Mouse (Mus musculus) MEL (cell line): ENCODE measurements around the gene Tmem239. TPM values are rescaled to one million over a fixed set of nuclear protein-coding genes. Genes with fewer than 3 reads are reported as not detected.

Source experiments
- DNase-seq: peaks from one replicate; pipeline ENCODE4 v3.0.0; 2011; ENCODE audit warnings: low read depth, low spot score
- H3K27ac ChIP-seq: 2 replicates; pipeline ENCODE4 v1.5.1; 2012; ENCODE audit warnings: low read depth, mild to moderate bottlenecking, control low read depth, low read length, moderate library complexity; ENCODE audit not compliant: control insufficient read depth
- H3K27me3 ChIP-seq, 2 experiments: fragments of 150-350 bp in 1 of 2; sonication (generic) in 1 of 2; 2 replicates each; pipeline ENCODE4 v1.6.1; 2012; ENCODE audit warnings: low read length in 2 of 2, mild to moderate bottlenecking in 2 of 2, improper control_type of control experiment in 1 of 2, moderate library complexity in 1 of 2; ENCODE audit not compliant: insufficient read depth in 2 of 2, control insufficient read depth in 1 of 2
- H3K36me3 ChIP-seq, 2 experiments: 2 replicates each; pipeline ENCODE4 v1.6.1; 2012 to 2014; ENCODE audit warnings: low read length in 2 of 2, improper control_type of control experiment in 1 of 2, inconsistent platforms in 1 of 2, mild to moderate bottlenecking in 1 of 2; ENCODE audit not compliant: insufficient read depth in 2 of 2, control insufficient read depth in 1 of 2
- H3K4me1 ChIP-seq, 2 experiments: fragments of 150-350 bp in 1 of 2; sonication (generic) in 1 of 2; 2 replicates each; pipeline ENCODE4 v1.6.1; 2012; ENCODE audit warnings: low read length in 2 of 2, improper control_type of control experiment in 1 of 2, mild to moderate bottlenecking in 1 of 2; ENCODE audit not compliant: insufficient read depth in 2 of 2, control insufficient read depth in 1 of 2
- H3K4me3 ChIP-seq, 2 experiments: fragments of 150-350 bp in 1 of 2; sonication (generic) in 1 of 2; 2 replicates each; pipeline ENCODE4 v1.5.1; 2012; ENCODE audit warnings: low read depth in 2 of 2, low read length in 2 of 2, mild to moderate bottlenecking in 2 of 2, moderate library complexity in 2 of 2, control low read depth in 1 of 2, improper control_type of control experiment in 1 of 2; ENCODE audit not compliant: control insufficient read depth in 1 of 2, insufficient read depth in 1 of 2
- H3K79me2 ChIP-seq: 2 replicates; pipeline ENCODE4 v1.6.1; 2012; ENCODE audit warnings: mild to moderate bottlenecking, low read length, moderate library complexity; ENCODE audit not compliant: control insufficient read depth, poor library complexity, insufficient read depth
- H3K9ac ChIP-seq: 2 replicates; pipeline ENCODE4 v1.6.1; 2012; ENCODE audit warnings: low read depth, mild to moderate bottlenecking, control low read depth, low read length, moderate library complexity; ENCODE audit not compliant: control insufficient read depth, poor library complexity, severe bottlenecking
- H3K9me3 ChIP-seq: fragments of 150-350 bp; sonication (generic); replicated peaks from 2 replicates; pipeline ENCODE4 v1.6.1; 2012; ENCODE audit warnings: mild to moderate bottlenecking, low read length, improper control_type of control experiment, moderate library complexity; ENCODE audit not compliant: insufficient read depth
- BHLHE40 ChIP-seq: IDR thresholded peaks from 2 replicates; pipeline ENCODE4 v1.6.1; 2012; ENCODE audit warnings: low read depth, mild to moderate bottlenecking, inconsistent platforms, low read length, improper control_type of control experiment, borderline replicate concordance
- CHD2 ChIP-seq: IDR thresholded peaks from 2 replicates; pipeline ENCODE4 v1.6.1; 2011; ENCODE audit warnings: low read length, improper control_type of control experiment
- CTCF ChIP-seq, 3 experiments: IDR thresholded peaks in 2 of 3; conservative IDR thresholded peaks in 1 of 3; 2 replicates each; pipeline ENCODE4 v1.5.1; 2011 to 2012; ENCODE audit warnings: low read length in 3 of 3, low read depth in 2 of 3, mild to moderate bottlenecking in 2 of 3, improper control_type of control experiment in 1 of 3, inconsistent platforms in 1 of 3, mixed read lengths in 1 of 3, moderate library complexity in 1 of 3; ENCODE audit not compliant: control insufficient read depth in 1 of 3, insufficient read depth in 1 of 3, poor library complexity in 1 of 3, severe bottlenecking in 1 of 3
- E2F4 ChIP-seq: IDR thresholded peaks from 2 replicates; pipeline ENCODE4 v1.6.1; 2011; ENCODE audit warnings: low read depth, low read length, improper control_type of control experiment, borderline replicate concordance
- ELF1 ChIP-seq: IDR thresholded peaks from 2 replicates; pipeline ENCODE4 v1.6.1; 2014; ENCODE audit warnings: low read depth, mild to moderate bottlenecking, inconsistent platforms, low read length, improper control_type of control experiment, moderate library complexity
- EP300 ChIP-seq, 2 experiments: IDR thresholded peaks; 2 replicates each; pipeline ENCODE4 v1.6.1; 2011; ENCODE audit warnings: improper control_type of control experiment in 2 of 2, low read length in 2 of 2, low read depth in 1 of 2, mild to moderate bottlenecking in 1 of 2
- GATA1 ChIP-seq: IDR thresholded peaks from 2 replicates; pipeline ENCODE4 v1.6.1; 2011; ENCODE audit warnings: low read depth, low read length, improper control_type of control experiment
- KAT2A ChIP-seq: conservative IDR thresholded peaks from 2 replicates; pipeline ENCODE4 v1.6.1; 2012; ENCODE audit warnings: low read depth, low read length, improper control_type of control experiment, inconsistent platforms
- MAFK ChIP-seq: IDR thresholded peaks from 2 replicates; pipeline ENCODE4 v1.6.1; 2011; ENCODE audit warnings: low read depth, mild to moderate bottlenecking, low read length, improper control_type of control experiment, borderline replicate concordance
- MAZ ChIP-seq: IDR thresholded peaks from 2 replicates; pipeline ENCODE4 v1.6.1; 2012; ENCODE audit warnings: low read depth, mild to moderate bottlenecking, inconsistent platforms, low read length, improper control_type of control experiment
- MEF2A ChIP-seq: IDR thresholded peaks from 2 replicates; pipeline ENCODE4 v1.6.1; 2014; ENCODE audit warnings: low read depth, mild to moderate bottlenecking, inconsistent platforms, low read length, improper control_type of control experiment; ENCODE audit not compliant: poor library complexity, insufficient replicate concordance, severe bottlenecking; ENCODE audit errors: extremely low read depth
- MXI1 ChIP-seq: IDR thresholded peaks from 2 replicates; pipeline ENCODE4 v1.6.1; 2011; ENCODE audit warnings: mild to moderate bottlenecking, low read depth, low read length, improper control_type of control experiment
- NELFE ChIP-seq: IDR thresholded peaks from 2 replicates; pipeline ENCODE4 v1.6.1; 2011; ENCODE audit warnings: low read depth, low read length, improper control_type of control experiment
- NRF1 ChIP-seq: IDR thresholded peaks from 2 replicates; pipeline ENCODE4 v1.6.1; 2014; ENCODE audit warnings: low read depth, mild to moderate bottlenecking, inconsistent platforms, low read length, improper control_type of control experiment, moderate library complexity; ENCODE audit not compliant: poor library complexity, insufficient read depth, severe bottlenecking
- POLR2A ChIP-seq, 2 experiments: IDR thresholded peaks; 2 replicates each; pipeline ENCODE4 v1.6.1; 2011 to 2012; ENCODE audit warnings: low read length in 2 of 2, mild to moderate bottlenecking in 2 of 2, control low read depth in 1 of 2, improper control_type of control experiment in 1 of 2, low read depth in 1 of 2, moderate library complexity in 1 of 2; ENCODE audit not compliant: control insufficient read depth in 1 of 2, insufficient read depth in 1 of 2, poor library complexity in 1 of 2
- POLR2AphosphoS5 ChIP-seq: IDR thresholded peaks from 2 replicates; pipeline ENCODE4 v1.6.1; 2012; ENCODE audit warnings: low read depth, borderline replicate concordance, mild to moderate bottlenecking, inconsistent platforms, low read length, moderate library complexity, mixed read lengths
- RAD21 ChIP-seq: IDR thresholded peaks from 2 replicates; pipeline ENCODE4 v1.6.1; 2011; ENCODE audit warnings: mild to moderate bottlenecking, low read depth, low read length, improper control_type of control experiment
- RCOR1 ChIP-seq: IDR thresholded peaks from 2 replicates; pipeline ENCODE4 v1.6.1; 2012; ENCODE audit warnings: low read depth, mild to moderate bottlenecking, inconsistent platforms, low read length, improper control_type of control experiment
- SIN3A ChIP-seq: IDR thresholded peaks from 2 replicates; pipeline ENCODE4 v1.6.1; 2012; ENCODE audit warnings: low read length, improper control_type of control experiment, inconsistent platforms
- SMC3 ChIP-seq: IDR thresholded peaks from 2 replicates; pipeline ENCODE4 v1.6.1; 2011; ENCODE audit warnings: low read depth, low read length, improper control_type of control experiment
- TAL1 ChIP-seq: IDR thresholded peaks from 2 replicates; pipeline ENCODE4 v1.6.1; 2012; ENCODE audit warnings: mild to moderate bottlenecking, inconsistent platforms, low read length, moderate library complexity, mixed read lengths
- TCF12 ChIP-seq: IDR thresholded peaks from 2 replicates; pipeline ENCODE4 v1.6.1; 2014; ENCODE audit warnings: low read depth, mild to moderate bottlenecking, inconsistent platforms, low read length, improper control_type of control experiment, moderate library complexity
- UBTF ChIP-seq: IDR thresholded peaks from 2 replicates; pipeline ENCODE4 v1.6.1; 2012; ENCODE audit warnings: low read depth, mild to moderate bottlenecking, inconsistent platforms, low read length, improper control_type of control experiment, moderate library complexity, borderline replicate concordance; ENCODE audit not compliant: insufficient read depth
- USF1 ChIP-seq: IDR thresholded peaks from 2 replicates; pipeline ENCODE4 v1.6.1; 2014; ENCODE audit warnings: low read depth, mild to moderate bottlenecking, inconsistent platforms, low read length, improper control_type of control experiment, moderate library complexity
- USF2 ChIP-seq, 2 experiments: IDR thresholded peaks; 2 replicates each; pipeline ENCODE4 v1.6.1; 2011 to 2012; ENCODE audit warnings: improper control_type of control experiment in 2 of 2, low read length in 2 of 2, borderline replicate concordance in 1 of 2, inconsistent platforms in 1 of 2, low read depth in 1 of 2, mild to moderate bottlenecking in 1 of 2; ENCODE audit not compliant: insufficient read depth in 1 of 2
- ZC3H11A ChIP-seq: IDR thresholded peaks from 2 replicates; pipeline ENCODE4 v1.6.1; 2012; ENCODE audit warnings: low read depth, mild to moderate bottlenecking, inconsistent platforms, low read length, improper control_type of control experiment
- ZKSCAN1 ChIP-seq: IDR thresholded peaks from 2 replicates; pipeline ENCODE4 v1.6.1; 2012; ENCODE audit warnings: low read depth, mild to moderate bottlenecking, inconsistent platforms, low read length, improper control_type of control experiment, moderate library complexity
- ZMIZ1 ChIP-seq: IDR thresholded peaks from 2 replicates; pipeline ENCODE4 v1.6.1; 2012; ENCODE audit warnings: low read depth, mild to moderate bottlenecking, inconsistent platforms, low read length, improper control_type of control experiment, moderate library complexity
- ZNF384 ChIP-seq: IDR thresholded peaks from 2 replicates; pipeline ENCODE4 v1.6.1; 2012; ENCODE audit warnings: low read depth, mild to moderate bottlenecking, inconsistent platforms, low read length, improper control_type of control experiment
- polyA plus RNA-seq, 2 experiments: library from polyadenylated mRNA; stranded (reverse) in 1 of 2; unstranded in 1 of 2; fragments of >175 nt in 1 of 2; fragments of >200 nt in 1 of 2; gene quantifications; 2 replicates each; pipeline versions ENCODE4 v1.2.1 to v1.2.4; 2012; ENCODE audit warnings: low replicate concordance in 2 of 2, low read depth in 1 of 2; ENCODE audit not compliant: insufficient read length in 2 of 2, insufficient read depth in 1 of 2, missing spikeins in 1 of 2
- total RNA-seq: library from RNA; depleted of rRNA; stranded (reverse); fragments of 300-350 nt; gene quantifications from 2 replicates; pipeline ENCODE4 v1.2.3, GENCODE M21; 2012

Tmem239 gene
- total and polyA plus RNA-seq, 3 experiments = 0.11 TPM; not detected in 2

- TF ChIP-seq NELFE = no peak
- TF ChIP-seq, all 39 proteins: peak for 5
These were observed 24.2 kb downstream of the Tmem239 start (continued) for GRCm38 (mm10) chr2:130430484-130430883.

GRCm38 (mm10) chr2:130432157-130432556, 25.9 kb downstream of the Tmem239 start:
- no peak for DNase-seq
- H3K9me3 ChIP-seq = no peaks in the 10 kb centered on the region
- H3K27ac ChIP-seq = no peak overlapping the region
- H3K9ac ChIP-seq = no peak overlapping the region
- no peaks in the 10 kb centered on the region for H3K27me3 ChIP-seq
- H3K36me3 ChIP-seq = peaks cover 5 to 26% of the 10 kb centered on the region in 2 experiments
- peaks cover 15 to 20% of the 10 kb centered on the region in 2 experiments for H3K4me1 ChIP-seq
- TF ChIP-seq TAL1 (no peak), BHLHE40 (no peak), NRF1 (no peak), USF1 (no peak), ZNF384 (no peak), ZMIZ1 (no peak), MAZ (no peak), MAFK (no peak)
- H3K79me2 ChIP-seq = peaks cover 33% of the 10 kb centered on the region
- no peak overlapping the region for H3K4me3 ChIP-seq

GRCm38 (mm10) chr2:130433152-130433551, 26.9 kb downstream of the Tmem239 start:
- H3K4me1 ChIP-seq = peaks cover 15 to 17% of the 10 kb centered on the region in 2 experiments
- no peaks in the 10 kb centered on the region for H3K9me3 ChIP-seq
- peaks cover 9 to 18% of the 10 kb centered on the region in 2 experiments for H3K36me3 ChIP-seq
- no peak overlapping the region for H3K27ac ChIP-seq
- no peaks in the 10 kb centered on the region for H3K27me3 ChIP-seq
- no peak overlapping the region for H3K9ac ChIP-seq
- peak; percentile 78 for DNase-seq
- H3K4me3 ChIP-seq = no peak overlapping the region
- peaks cover 25% of the 10 kb centered on the region for H3K79me2 ChIP-seq
- no peak for TF ChIP-seq MXI1
- TF ChIP-seq POLR2AphosphoS5 = no peak
- no peak for TF ChIP-seq ZMIZ1
- no peak for TF ChIP-seq EP300 (IDR thresholded peaks at IDR 0.05; ENCODE audit: low read depth in 1 of 2, low read length in 2 of 2)
- TF ChIP-seq POLR2A (IDR thresholded peaks at IDR 0.05; ENCODE audit: control insufficient read depth in 1 of 2, insufficient read depth in 1 of 2, low read depth in 1 of 2, low read length in 2 of 2, poor library complexity in 1 of 2) = no peak
- TF ChIP-seq ELF1 = no peak
- no peak for TF ChIP-seq GATA1
- TF ChIP-seq RCOR1 = no peak
- TF ChIP-seq MAZ = no peak
- no peak for TF ChIP-seq USF2 (IDR thresholded peaks at IDR 0.05; ENCODE audit: borderline replicate concordance in 1 of 2, insufficient read depth in 1 of 2, low read depth in 1 of 2, low read length in 2 of 2)
- no peak for TF ChIP-seq TCF12
- TF ChIP-seq SIN3A = no peak
- TF ChIP-seq SMC3 = peak; percentile 62
- peak; percentile 59 to 78 (median 66) for TF ChIP-seq CTCF (IDR thresholded peaks at IDR 0.05 in 2 of 3, conservative IDR thresholded peaks at IDR 0.05 in 1 of 3; ENCODE audit: control insufficient read depth in 1 of 3, insufficient read depth in 1 of 3, low read depth in 2 of 3, low read length in 3 of 3, poor library complexity in 1 of 3, severe bottlenecking in 1 of 3)
- no peak for TF ChIP-seq ZNF384
- TF ChIP-seq E2F4 = no peak
- peak; percentile 53 for TF ChIP-seq ZC3H11A
- TF ChIP-seq ZKSCAN1 = no peak
- no peak for TF ChIP-seq UBTF
- TF ChIP-seq RAD21 = peak; percentile 63
- TF ChIP-seq CHD2 = no peak
- no peak for TF ChIP-seq KAT2A
- no peak for TF ChIP-seq MEF2A
